Mouse (Mus musculus) CH12.LX (cell line): ENCODE measurements around the gene Il1r2. TPM values are rescaled to one million over a fixed set of nuclear protein-coding genes. Genes with fewer than 3 reads are reported as not detected.

Experiments used
- DNase-seq: peaks from one replicate; pipeline ENCODE4 v3.0.0-alpha.2; 2013; ENCODE audit errors: extremely low read depth
- H3K27ac ChIP-seq: 2 replicates; pipeline ENCODE4 v1.5.1; 2012; ENCODE audit warnings: low read depth, mild to moderate bottlenecking, control low read depth, moderate library complexity; ENCODE audit not compliant: insufficient read depth
- H3K27me3 ChIP-seq: replicated peaks from 2 replicates; pipeline ENCODE3; 2012; ENCODE audit warnings: inconsistent platforms
- H3K36me3 ChIP-seq, 2 experiments: replicated peaks in 1 of 2; 2 replicates each; pipeline versions ENCODE3 to v1.6.1; 2012; ENCODE audit warnings: inconsistent platforms in 1 of 2, low read length in 1 of 2, mild to moderate bottlenecking in 1 of 2, mixed read lengths in 1 of 2, moderate library complexity in 1 of 2; ENCODE audit not compliant: control insufficient read depth in 1 of 2, insufficient read depth in 1 of 2
- H3K4me1 ChIP-seq, 2 experiments: 2 replicates each; pipeline ENCODE4 v1.6.1; 2012; ENCODE audit warnings: inconsistent platforms in 1 of 2, moderate library complexity in 1 of 2; ENCODE audit not compliant: insufficient read depth in 2 of 2, control insufficient read depth in 1 of 2
- H3K4me2 ChIP-seq: 2 replicates; pipeline ENCODE4 v1.6.1; 2012; ENCODE audit warnings: low read depth, mild to moderate bottlenecking, control low read depth; ENCODE audit not compliant: poor library complexity, insufficient read depth, severe bottlenecking
- H3K4me3 ChIP-seq, 3 experiments: fragments of 150-350 bp in 1 of 3; sonication (generic) in 1 of 3; replicated peaks in 1 of 3; 2 replicates each; pipeline versions ENCODE3 to v1.5.1; 2011 to 2012; ENCODE audit warnings: low read depth in 2 of 3, low read length in 2 of 3, mild to moderate bottlenecking in 2 of 3, moderate library complexity in 2 of 3, control low read depth in 1 of 3, improper control_type of control experiment in 1 of 3, inconsistent platforms in 1 of 3, mixed read lengths in 1 of 3; ENCODE audit not compliant: poor library complexity in 1 of 3
- H3K79me2 ChIP-seq: replicated peaks from 2 replicates; pipeline ENCODE4 v1.6.1; 2012; ENCODE audit warnings: mild to moderate bottlenecking, moderate library complexity; ENCODE audit not compliant: control insufficient read depth, poor library complexity, insufficient read depth, severe bottlenecking; ENCODE audit errors: extremely low read depth
- H3K9ac ChIP-seq: 2 replicates; pipeline ENCODE4 v1.6.1; 2012; ENCODE audit warnings: low read depth, mild to moderate bottlenecking, control low read depth, moderate library complexity; ENCODE audit not compliant: insufficient read depth
- H3K9me3 ChIP-seq: replicated peaks from 2 replicates; pipeline ENCODE3; 2012; ENCODE audit warnings: low read length, inconsistent platforms, mixed read lengths
- BHLHE40 ChIP-seq: IDR thresholded peaks from 2 replicates; pipeline ENCODE4 v1.6.1; 2011; ENCODE audit warnings: mild to moderate bottlenecking, low read depth, low read length, improper control_type of control experiment
- CHD1 ChIP-seq: IDR thresholded peaks from 2 replicates; pipeline ENCODE4 v1.6.1; 2012; ENCODE audit warnings: low read depth, low read length, improper control_type of control experiment, inconsistent platforms
- CHD2 ChIP-seq: IDR thresholded peaks from 2 replicates; pipeline ENCODE4 v1.6.1; 2011; ENCODE audit warnings: low read length, improper control_type of control experiment
- E2F4 ChIP-seq: IDR thresholded peaks from 2 replicates; pipeline ENCODE4 v1.6.1; 2011; ENCODE audit warnings: low read depth, low read length, improper control_type of control experiment; ENCODE audit not compliant: insufficient replicate concordance
- ELF1 ChIP-seq: IDR thresholded peaks from 2 replicates; pipeline ENCODE4 v1.6.1; 2014; ENCODE audit warnings: low read depth, mild to moderate bottlenecking, inconsistent platforms, low read length, improper control_type of control experiment
- ETS1 ChIP-seq: conservative IDR thresholded peaks from 2 replicates; pipeline ENCODE4 v1.6.1; 2012; ENCODE audit warnings: low read depth, mild to moderate bottlenecking, inconsistent platforms, low read length, improper control_type of control experiment, moderate library complexity
- IRF4 ChIP-seq: IDR thresholded peaks from 2 replicates; pipeline ENCODE4 v1.6.1; 2014; ENCODE audit warnings: low read depth, mild to moderate bottlenecking, inconsistent platforms, low read length, improper control_type of control experiment
- JUND ChIP-seq: conservative IDR thresholded peaks from 2 replicates; pipeline ENCODE4 v1.6.1; 2011; ENCODE audit warnings: low read depth, low read length, improper control_type of control experiment
- KAT2A ChIP-seq: IDR thresholded peaks from 2 replicates; pipeline ENCODE4 v1.6.1; 2012; ENCODE audit warnings: low read length, improper control_type of control experiment, inconsistent platforms; ENCODE audit not compliant: insufficient replicate concordance
- MAFK ChIP-seq: IDR thresholded peaks from 2 replicates; pipeline ENCODE4 v1.6.1; 2011; ENCODE audit warnings: low read length, improper control_type of control experiment; ENCODE audit not compliant: insufficient replicate concordance
- MAX ChIP-seq: IDR thresholded peaks from 2 replicates; pipeline ENCODE4 v1.6.1; 2011; ENCODE audit warnings: low read length, improper control_type of control experiment
- NELFE ChIP-seq: IDR thresholded peaks from 2 replicates; pipeline ENCODE4 v1.6.1; 2011; ENCODE audit warnings: low read depth, low read length, improper control_type of control experiment
- PAX5 ChIP-seq: IDR thresholded peaks from 2 replicates; pipeline ENCODE4 v1.6.1; 2012; ENCODE audit warnings: low read length, inconsistent platforms, mixed read lengths
- POLR2AphosphoS2 ChIP-seq: IDR thresholded peaks from 2 replicates; pipeline ENCODE4 v1.6.1; 2011; ENCODE audit warnings: low read depth, low read length, improper control_type of control experiment
- RAD21 ChIP-seq: IDR thresholded peaks from 2 replicates; pipeline ENCODE4 v1.6.1; 2011; ENCODE audit warnings: low read depth, mild to moderate bottlenecking, low read length, improper control_type of control experiment, moderate library complexity
- SMC3 ChIP-seq: IDR thresholded peaks from 2 replicates; pipeline ENCODE4 v1.6.1; 2011; ENCODE audit warnings: low read depth, low read length, improper control_type of control experiment
- UBTF ChIP-seq: IDR thresholded peaks from 2 replicates; pipeline ENCODE4 v1.6.1; 2012; ENCODE audit warnings: low read depth, mild to moderate bottlenecking, inconsistent platforms, low read length, improper control_type of control experiment, moderate library complexity
- ZKSCAN1 ChIP-seq: IDR thresholded peaks from 2 replicates; pipeline ENCODE4 v1.6.1; 2012; ENCODE audit warnings: low read depth, inconsistent platforms, low read length, improper control_type of control experiment, borderline replicate concordance
- ZMIZ1 ChIP-seq: IDR thresholded peaks from 2 replicates; pipeline ENCODE4 v1.6.1; 2012; ENCODE audit warnings: low read depth, mild to moderate bottlenecking, inconsistent platforms, low read length, improper control_type of control experiment
- dilution Hi-C: fragments of 300-500 bp; cut with MboI; formaldehyde crosslinking; loops from 2 replicates; pipeline ENCODE4 v1.14.3; 2020; ENCODE audit warnings: low sequenced_read_pairs; ENCODE audit not compliant: extremely low pct_unique_long_range_greater_than_20kb, extremely low pct_ligation_motif_present
- in situ Hi-C: fragments of 300-500 bp; cut with MboI; formaldehyde crosslinking; loops from 3 replicates; pipeline ENCODE4 v1.14.3; 2019; ENCODE audit warnings: low sequenced_read_pairs, low pct_ligation_motif_present, low pct_unique_long_range_greater_than_20kb, mixed read lengths
- polyA plus RNA-seq: library from polyadenylated mRNA; unstranded; fragments of >175 nt; gene quantifications from 2 replicates; pipeline ENCODE4 v1.2.1, GENCODE M21; 2012; ENCODE audit warnings: low read depth; ENCODE audit not compliant: insufficient read length
- total RNA-seq, 2 experiments: library from RNA; depleted of rRNA; stranded (reverse); fragments of 300-350 nt in 1 of 2; fragments of >200 nt in 1 of 2; gene quantifications; 2 replicates each; pipeline ENCODE4 v1.2.3; 2012 to 2014

Il1r2 gene
- total and polyA plus RNA-seq, 3 experiments: 0.13 to 2.2 (median 1.1) TPM

DNA sequence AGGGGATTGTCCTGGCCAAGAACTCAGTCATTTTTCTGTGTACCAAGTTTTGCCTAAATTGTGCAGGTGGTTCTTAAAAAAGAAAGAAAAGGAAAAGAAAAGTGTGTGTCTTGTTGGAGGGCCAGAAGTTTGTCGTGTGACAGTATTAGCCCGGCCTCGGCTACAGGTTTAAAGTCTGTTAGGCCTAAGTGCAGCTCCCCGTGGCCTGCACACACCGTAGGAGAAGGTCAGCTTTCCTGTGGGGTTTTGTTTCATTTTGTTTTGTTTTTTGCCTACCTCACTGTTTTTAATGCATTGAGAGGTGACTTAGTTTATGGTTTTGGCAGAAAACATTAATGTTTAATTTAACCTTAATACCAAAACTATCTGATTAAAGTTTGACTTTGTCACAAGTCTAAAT is 48.5 kb upstream of the Il1r2 start:
- Histone ChIP-seq H3K79me2 (no peaks in the 10 kb centered on the region), H3K36me3 (peaks cover 18 to 57% of the 10 kb centered on the region in 2 experiments), H3K4me1 (peaks cover 18 to 50% of the 10 kb centered on the region in 2 experiments), H3K4me2 (no peak overlapping the region), H3K27ac (no peak overlapping the region), H3K4me3 (no peak overlapping the region), H3K9ac (no peak overlapping the region), H3K27me3 (no peaks in the 10 kb centered on the region), H3K9me3 (no peaks in the 10 kb centered on the region)
- no peak for DNase-seq
- dilution Hi-C loops (no loop called here), in situ Hi-C loops (no loop called here)
- TF ChIP-seq MAFK: no peak
- no peak for TF ChIP-seq MAX
- TF ChIP-seq POLR2AphosphoS2: no peak
- no peak for TF ChIP-seq ZKSCAN1
- no peak for TF ChIP-seq CHD1
- TF ChIP-seq NELFE: no peak
- TF ChIP-seq CHD2: no peak
- no peak for TF ChIP-seq RAD21
- TF ChIP-seq ZMIZ1: no peak
- no peak for TF ChIP-seq IRF4
- TF ChIP-seq ETS1: no peak

DNA sequence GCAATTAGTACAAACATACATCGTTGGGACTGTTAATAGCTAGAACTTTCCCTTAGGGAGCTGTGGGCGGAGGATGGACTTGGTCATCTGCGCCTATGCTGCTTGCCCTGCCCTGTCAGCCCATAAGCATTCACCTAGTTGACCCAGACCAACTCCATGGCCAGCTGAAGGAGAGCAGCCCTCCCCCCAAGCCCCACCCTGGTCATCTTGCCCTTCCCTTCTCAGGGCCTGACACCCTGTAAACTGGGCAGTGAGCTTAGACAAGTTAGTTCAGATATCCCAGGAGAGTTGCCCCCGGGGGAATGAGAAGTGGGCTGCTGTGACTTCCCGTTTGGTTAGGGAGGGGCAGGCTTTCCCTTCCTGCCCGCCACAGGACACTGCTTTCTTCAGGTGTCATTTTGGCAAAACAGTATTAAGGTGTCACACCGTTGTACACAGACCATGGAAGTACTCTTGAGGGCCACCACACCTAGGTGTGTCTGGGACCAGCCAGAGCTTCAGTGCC is 46.7 kb upstream of the Il1r2 start:
- no peak overlapping the region for H3K4me3 ChIP-seq
- TF ChIP-seq PAX5: no peak
- no peak for TF ChIP-seq KAT2A
- no peak for TF ChIP-seq ZKSCAN1
- no peak for TF ChIP-seq BHLHE40
- no peak for TF ChIP-seq ETS1
- TF ChIP-seq CHD1: no peak
- no peak for TF ChIP-seq UBTF
- no peak for TF ChIP-seq JUND
- TF ChIP-seq SMC3: no peak
- TF ChIP-seq E2F4: no peak
- no peak for TF ChIP-seq ELF1
- in situ Hi-C loops: no loop called here
- peaks cover 13 to 47% of the 10 kb centered on the region in 2 experiments for H3K36me3 ChIP-seq
- H3K9me3 ChIP-seq: no peaks in the 10 kb centered on the region
- peaks cover 17 to 47% of the 10 kb centered on the region in 2 experiments for H3K4me1 ChIP-seq
- no peaks in the 10 kb centered on the region for H3K27me3 ChIP-seq
- no peak overlapping the region for H3K9ac ChIP-seq
- no peaks in the 10 kb centered on the region for H3K79me2 ChIP-seq
- dilution Hi-C loops: no loop called here
- DNase-seq: no peak
- H3K4me2 ChIP-seq: no peak overlapping the region
- no peak overlapping the region for H3K27ac ChIP-seq
